Mouse (Mus musculus) midbrain, postnatal 0 days (tissue): ENCODE results near the gene Slc2a12. TPM values are rescaled to one million over a fixed set of nuclear protein-coding genes. Genes with fewer than 3 reads are reported as not detected.

Source experiments
- ATAC-seq: fragments of 200-750 bp; cut with Nextera tagmentation; 2 replicates; pipeline ENCODE4 v1.8.0; 2017; ENCODE audit warnings: moderate number of reproducible peaks, mild to moderate bottlenecking, moderate TSS enrichment, moderate library complexity; ENCODE audit not compliant: low FRiP score
- DNase-seq: peaks from one replicate; pipeline ENCODE4 v3.0.0-alpha.2; 2015; ENCODE audit warnings: low spot score
- H3K27ac ChIP-seq: fragments of 300-500 bp; sonication (generic); 2 replicates; pipeline ENCODE4 v1.5.1; 2014; ENCODE audit warnings: low read depth, mild to moderate bottlenecking, low read length, mixed read lengths
- H3K27me3 ChIP-seq: fragments of 300-500 bp; sonication (generic); 2 replicates; pipeline ENCODE4 v1.6.1; 2014; ENCODE audit warnings: low read length, control low read depth, mixed read lengths; ENCODE audit not compliant: insufficient read depth
- H3K36me3 ChIP-seq: fragments of 300-500 bp; sonication (generic); 2 replicates; pipeline ENCODE4 v1.6.1; 2014; ENCODE audit warnings: low read length, control low read depth, mixed read lengths; ENCODE audit not compliant: insufficient read depth
- H3K4me1 ChIP-seq: fragments of 300-500 bp; sonication (generic); 2 replicates; pipeline ENCODE4 v1.6.1; 2014; ENCODE audit warnings: mild to moderate bottlenecking, control low read depth, antibody characterized with exemption, low read length, mixed read lengths; ENCODE audit not compliant: insufficient read depth
- H3K4me2 ChIP-seq: fragments of 300-500 bp; sonication (generic); 2 replicates; pipeline ENCODE4 v1.6.1; 2014; ENCODE audit warnings: low read depth, mild to moderate bottlenecking, low read length, mixed read lengths; ENCODE audit not compliant: poor library complexity, severe bottlenecking
- H3K4me3 ChIP-seq: fragments of 300-500 bp; sonication (generic); 2 replicates; pipeline ENCODE4 v1.5.1; 2014; ENCODE audit warnings: low read depth, mild to moderate bottlenecking, low read length, moderate library complexity
- H3K9ac ChIP-seq: fragments of 300-500 bp; sonication (generic); replicated peaks from 2 replicates; pipeline ENCODE4 v1.6.1; 2014; ENCODE audit warnings: mild to moderate bottlenecking, low read length, moderate library complexity, mixed read lengths; ENCODE audit not compliant: poor library complexity, severe bottlenecking
- H3K9me3 ChIP-seq: fragments of 300-500 bp; sonication (generic); 2 replicates; pipeline ENCODE4 v1.6.1; 2016; ENCODE audit warnings: low read length, control low read depth
- CTCF ChIP-seq: IDR thresholded peaks from 2 replicates; pipeline ENCODE4 v1.5.1; 2016; ENCODE audit warnings: antibody characterized with exemption, mild to moderate bottlenecking
- WGBS: fragments of 180-500 bp; shearing (Covaris S2); extraction: QIAGEN DNeasy Blood & Tissue Kit; methylation state at CpG from one replicate; pipeline ENCODE4 v1.1.7; 2014; 5-methylcytosine and 5-hydroxymethylcytosine counted together
- polyA plus RNA-seq: library from polyadenylated mRNA; unstranded; fragments of >200 nt; fragmentation: Nextera tagmentation; extraction: Ambion mirVana; gene quantifications from 2 replicates; pipeline ENCODE4 v1.2.1, GENCODE M21; 2015
- total RNA-seq: library from RNA; depleted of rRNA; stranded (reverse); fragments of >200 nt; gene quantifications from 2 replicates; pipeline ENCODE4 v1.2.3, GENCODE M21; 2014

Slc2a12 gene
- total and polyA plus RNA-seq, 2 experiments from 2014 or later = 5.8 to 7.8 TPM

- no peak overlapping the region for H3K27ac ChIP-seq
- DNase-seq (no peak), ATAC-seq (no peak)
- TF ChIP-seq CTCF = no peak
- WGBS = 65% methylated on average over 13 of the region's 13 CpGs
- H3K9ac ChIP-seq = no peak overlapping the region
- H3K4me1 ChIP-seq = no peaks in the 10 kb centered on the region
- no peaks in the 10 kb centered on the region for H3K27me3 ChIP-seq
- H3K4me2 ChIP-seq = no peak overlapping the region
- H3K36me3 ChIP-seq = no peaks in the 10 kb centered on the region
- H3K9me3 ChIP-seq = no peaks in the 10 kb centered on the region
- H3K4me3 ChIP-seq = no peak overlapping the region
Measured at GRCm38 (mm10) chr10:22675848-22676630, 31.2 kb downstream of the Slc2a12 start.

GRCm38 (mm10) chr10:22696236-22696635 lies 51.4 kb downstream of the Slc2a12 start:
- no peaks in the 10 kb centered on the region for H3K9me3 ChIP-seq
- no peak overlapping the region for H3K4me3 ChIP-seq
- H3K4me1 ChIP-seq = no peaks in the 10 kb centered on the region
- H3K9ac ChIP-seq = no peak overlapping the region
- WGBS = 94% methylated on average over 9 of the region's 9 CpGs
- 0 out of 2 replicates have a peak, but pooled peaks cover 3% of the 10 kb centered on the region for H3K36me3 ChIP-seq
- H3K27ac ChIP-seq = no peak overlapping the region
- ATAC-seq (no peak), DNase-seq (no peak)
- H3K27me3 ChIP-seq = no peaks in the 10 kb centered on the region
- H3K4me2 ChIP-seq = no peak overlapping the region
- TF ChIP-seq CTCF = no peak

GRCm38 (mm10) chr10:22696864-22697263 lies 52.1 kb downstream of the Slc2a12 start:
- WGBS = 87% methylated on average over 7 of the region's 7 CpGs
- H3K9me3 ChIP-seq = no peaks in the 10 kb centered on the region
- ATAC-seq (no peak), DNase-seq (no peak)
- H3K9ac ChIP-seq = no peak overlapping the region
- H3K4me3 ChIP-seq = no peak overlapping the region
- H3K27me3 ChIP-seq = no peaks in the 10 kb centered on the region
- no peak for TF ChIP-seq CTCF
- H3K4me1 ChIP-seq = no peaks in the 10 kb centered on the region
- 0 out of 2 replicates have a peak, but pooled peaks cover 3% of the 10 kb centered on the region for H3K36me3 ChIP-seq
- 0 out of 2 replicates have a peak overlapping the region, but pooled peaks have one; percentile 28 for H3K27ac ChIP-seq
- no peak overlapping the region for H3K4me2 ChIP-seq

- ATAC-seq = no peak
- H3K27ac ChIP-seq = no peak overlapping the region
- 96% methylated on average over 9 of the region's 9 CpGs for WGBS
Measured at GRCm38 (mm10) chr10:22698158-22698953, 53.5 kb downstream of the Slc2a12 start.

GRCm38 (mm10) chr10:22699487-22700335 lies 54.9 kb downstream of the Slc2a12 start:
- Histone ChIP-seq H3K9ac (no peak overlapping the region), H3K36me3 (peaks cover 3% of the 10 kb centered on the region; the same call in 1 of the 2 replicates), H3K4me3 (no peak overlapping the region), H3K27ac (no peak overlapping the region), H3K27me3 (no peaks in the 10 kb centered on the region), H3K9me3 (no peaks in the 10 kb centered on the region), H3K4me2 (no peak overlapping the region), H3K4me1 (no peaks in the 10 kb centered on the region)
- DNase-seq (no peak), ATAC-seq (no peak)
- TF ChIP-seq CTCF = no peak
- 79% methylated on average over 19 of the region's 19 CpGs for WGBS

More at GRCm38 (mm10) chr10:22698158-22698953, 53.5 kb downstream of the Slc2a12 start:
- Histone ChIP-seq H3K9ac (no peak overlapping the region), H3K27me3 (no peaks in the 10 kb centered on the region), H3K4me1 (no peaks in the 10 kb centered on the region), H3K9me3 (no peaks in the 10 kb centered on the region), H3K4me2 (no peak overlapping the region), H3K36me3 (0 out of 2 replicates have a peak, but pooled peaks cover 3% of the 10 kb centered on the region), H3K4me3 (no peak overlapping the region)
- TF ChIP-seq CTCF = no peak
- no peak for DNase-seq
